Mouse (Mus musculus): ENCODE measurements around the gene Bend7.

Gene Bend7

DNA sequence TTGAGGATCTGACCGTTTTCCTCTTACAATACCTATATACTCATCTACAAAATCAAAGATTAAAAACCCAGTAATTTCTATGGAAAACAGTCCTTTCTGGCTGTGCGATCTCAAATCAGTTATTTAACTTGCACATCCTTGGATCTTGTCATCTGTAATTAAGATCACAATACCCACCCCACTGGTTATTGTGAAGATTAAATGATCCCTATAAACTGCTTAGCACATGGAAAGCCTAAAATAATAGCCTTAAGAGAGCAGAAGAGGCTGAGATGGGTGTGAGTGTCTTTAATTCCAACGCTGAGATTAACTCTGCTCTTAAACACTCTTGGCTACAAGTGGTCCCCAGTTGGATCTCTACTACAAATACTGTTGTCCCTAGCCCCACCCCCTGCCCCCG is 64.8 kb downstream of the Bend7 start:
- DNase-seq (ENCODE audit: low read depth in 2 of 2, low spot score in 2 of 2): no peak

DNA sequence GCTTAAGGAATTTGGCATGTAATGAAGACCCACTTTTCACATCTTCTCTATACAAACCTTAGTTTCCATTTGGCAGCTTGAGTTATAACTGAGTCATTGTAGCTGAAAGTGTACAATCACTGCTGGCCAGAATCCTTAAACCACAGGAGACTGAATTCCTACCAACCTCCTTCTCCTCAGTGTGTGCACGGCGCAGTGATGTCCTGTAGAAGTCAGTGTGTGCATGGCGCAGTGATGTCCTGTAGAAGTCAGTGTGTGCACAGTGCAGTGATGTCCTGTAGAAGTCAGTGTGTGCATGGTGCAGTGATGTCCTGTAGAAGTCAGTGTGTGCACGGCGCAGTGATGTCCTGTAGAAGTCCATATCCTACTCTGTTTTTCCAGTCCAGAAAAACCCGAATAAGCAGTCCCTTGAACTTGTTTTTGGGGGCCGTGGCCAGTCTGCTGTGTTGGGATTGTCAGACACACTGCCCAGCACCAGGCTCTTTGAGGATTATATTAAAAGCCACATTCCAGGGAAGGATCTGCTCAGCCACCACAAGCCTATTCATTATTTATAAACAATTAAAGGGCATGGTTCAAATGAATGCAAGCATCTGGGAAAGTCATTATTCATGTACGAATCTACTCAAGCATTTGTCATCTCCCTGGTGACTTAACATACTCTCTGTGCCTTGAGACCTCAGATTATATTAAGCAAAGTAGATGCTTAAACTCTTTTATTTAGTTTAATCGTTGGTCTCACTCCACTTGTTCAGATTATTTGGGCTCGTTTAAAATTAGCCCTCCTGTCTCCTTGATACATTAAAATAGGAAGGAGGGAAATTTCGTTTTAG is 65.4 kb downstream of the Bend7 start:
- no peak for DNase-seq (ENCODE audit: low read depth in 2 of 2, low spot score in 2 of 2)

DNA sequence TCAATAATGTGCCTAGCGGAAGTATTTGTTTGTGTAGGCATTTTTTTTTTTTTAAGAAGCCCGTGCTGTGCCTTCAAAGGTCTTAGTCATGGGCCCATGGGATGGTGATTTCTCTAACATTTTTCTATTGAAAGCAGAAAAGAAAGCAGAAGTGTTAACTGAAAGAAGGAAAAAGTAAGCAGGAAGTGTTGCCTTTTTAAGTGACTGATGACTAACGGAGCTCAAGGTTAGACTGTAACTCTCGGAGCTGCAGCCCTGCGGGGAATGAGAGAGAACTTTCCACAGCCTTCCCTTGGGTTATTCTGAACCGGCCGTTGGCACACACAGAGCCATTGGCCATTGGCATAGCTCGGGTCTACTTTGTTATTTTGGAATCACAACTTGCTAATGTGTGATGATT is 66.4 kb downstream of the Bend7 start:
- no peak for DNase-seq (ENCODE audit: low read depth in 2 of 2, low spot score in 2 of 2)

DNA sequence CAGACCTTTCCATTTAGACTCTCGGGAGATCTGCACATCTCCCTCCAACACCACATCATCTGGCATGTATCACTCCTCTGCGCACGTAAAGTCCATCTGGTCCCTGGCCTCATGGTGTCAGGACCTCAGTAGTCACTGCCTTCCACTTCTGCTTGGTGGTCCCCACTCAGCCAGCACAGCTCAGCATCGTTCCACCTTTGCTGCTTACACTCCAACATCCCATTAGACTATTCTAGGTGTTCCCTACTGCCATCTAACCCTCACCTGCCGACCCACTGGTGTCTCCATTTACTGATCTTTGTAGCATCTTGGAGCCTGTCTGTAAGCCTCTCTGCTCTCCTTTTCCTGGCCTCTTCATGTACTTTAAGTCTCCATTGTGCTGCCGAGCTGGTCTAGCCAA is 67.4 kb downstream of the Bend7 start:
- no peak for DNase-seq (ENCODE audit: low read depth in 2 of 2, low spot score in 2 of 2)

- DNase-seq (ENCODE audit: low read depth in 2 of 2, low spot score in 2 of 2): no peak
These were observed 69.6 kb downstream of the Bend7 start for GRCm38 (mm10) chr2:4787223-4787622.

DNA sequence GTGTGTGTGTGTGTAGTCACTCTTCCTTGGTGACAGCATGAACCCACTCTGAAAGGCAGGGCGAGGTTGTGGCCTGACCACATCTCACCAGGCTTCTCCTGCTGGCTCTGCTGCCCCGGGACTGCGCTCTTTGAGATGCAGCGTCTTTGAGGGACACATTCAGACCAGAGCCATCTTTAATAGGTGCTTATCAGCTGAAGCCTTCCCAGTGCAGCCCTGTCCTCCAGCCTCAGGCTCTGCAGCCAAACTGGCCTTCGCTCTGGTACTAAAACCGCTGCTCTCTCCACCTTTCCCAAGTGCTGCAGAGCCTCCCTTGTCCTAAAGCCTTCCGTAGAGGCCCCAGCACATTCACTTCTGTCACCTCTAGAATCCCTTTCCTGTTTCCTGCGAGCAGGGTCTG is 74.0 kb downstream of the Bend7 start:
- no peak for DNase-seq (ENCODE audit: low read depth in 2 of 2, low spot score in 2 of 2)

GRCm38 (mm10) chr2:4792554-4792953 is 74.9 kb downstream of the Bend7 start:
- DNase-seq (ENCODE audit: low read depth in 2 of 2, low spot score in 2 of 2): no peak

DNA sequence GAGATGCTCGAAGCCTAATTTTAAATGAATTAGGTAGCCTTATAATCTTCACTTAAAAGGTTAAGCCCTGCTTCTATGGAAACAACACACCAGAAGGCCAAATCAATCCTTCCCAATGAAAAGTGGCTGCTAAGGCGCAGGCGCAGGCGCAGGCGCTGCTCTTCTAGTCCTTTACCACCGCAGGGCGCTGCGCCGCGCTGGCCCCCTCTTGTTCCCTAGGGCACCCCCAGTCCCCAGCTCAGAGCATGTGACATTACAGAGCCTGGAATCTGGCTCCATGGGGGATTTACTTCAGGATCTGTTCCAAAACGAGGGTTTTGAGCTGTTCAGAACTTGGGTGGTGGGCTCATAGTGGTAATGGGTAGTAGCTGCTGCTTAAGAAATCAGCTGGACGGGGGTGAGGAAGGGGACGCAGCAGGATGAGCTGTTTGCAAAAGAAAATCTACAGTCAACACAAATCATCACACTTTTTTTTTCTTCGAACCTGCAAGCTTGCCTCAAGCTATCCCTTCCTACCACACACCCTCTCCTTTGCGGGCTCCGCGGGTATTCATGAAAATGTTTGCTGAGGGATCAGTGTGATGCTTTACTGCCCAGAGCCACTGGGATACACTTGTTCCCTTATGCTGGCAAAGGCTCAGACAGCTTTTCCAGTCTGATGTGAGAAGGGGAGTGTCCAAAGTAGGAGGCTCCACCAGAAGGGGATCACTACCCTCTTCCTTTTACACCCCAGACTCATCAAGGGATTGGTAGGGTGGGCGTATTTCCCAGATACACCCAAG is 85.0 kb downstream of the Bend7 start:
- no peak for DNase-seq (ENCODE audit: low read depth in 2 of 2, low spot score in 2 of 2)

- DNase-seq (ENCODE audit: low read depth in 2 of 2, low spot score in 2 of 2): no peak
These were observed 98.7 kb downstream of the Bend7 start for GRCm38 (mm10) chr2:4816308-4816707.

GRCm38 (mm10) chr2:4817678-4818077 is 100.0 kb downstream of the Bend7 start:
- no peak for DNase-seq (ENCODE audit: low read depth in 2 of 2, low spot score in 2 of 2)

DNA sequence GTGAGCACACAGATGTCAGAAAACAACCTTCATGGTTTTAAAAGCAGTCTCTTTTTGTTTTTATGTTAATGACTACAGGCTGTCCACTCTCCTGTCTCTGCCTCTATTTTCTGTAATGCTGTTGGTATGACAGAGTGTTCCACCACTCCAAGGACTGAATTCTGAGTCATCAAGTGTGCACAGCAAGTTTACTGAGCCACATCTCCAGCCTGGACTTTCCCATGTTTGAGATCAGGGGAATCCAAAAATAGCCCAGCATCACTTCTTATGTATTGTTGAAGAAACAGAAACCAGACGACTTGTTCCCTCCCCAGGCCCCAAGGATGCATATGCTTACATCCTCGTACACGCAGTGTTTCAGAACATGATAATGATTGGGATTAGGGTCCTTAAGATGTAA is 102.6 kb downstream of the Bend7 start:
- no peak for DNase-seq (ENCODE audit: low read depth in 2 of 2, low spot score in 2 of 2)

GRCm38 (mm10) chr2:4824067-4824466 is 106.4 kb downstream of the Bend7 start:
- no peak for DNase-seq (ENCODE audit: low read depth in 2 of 2, low spot score in 2 of 2)

DNA sequence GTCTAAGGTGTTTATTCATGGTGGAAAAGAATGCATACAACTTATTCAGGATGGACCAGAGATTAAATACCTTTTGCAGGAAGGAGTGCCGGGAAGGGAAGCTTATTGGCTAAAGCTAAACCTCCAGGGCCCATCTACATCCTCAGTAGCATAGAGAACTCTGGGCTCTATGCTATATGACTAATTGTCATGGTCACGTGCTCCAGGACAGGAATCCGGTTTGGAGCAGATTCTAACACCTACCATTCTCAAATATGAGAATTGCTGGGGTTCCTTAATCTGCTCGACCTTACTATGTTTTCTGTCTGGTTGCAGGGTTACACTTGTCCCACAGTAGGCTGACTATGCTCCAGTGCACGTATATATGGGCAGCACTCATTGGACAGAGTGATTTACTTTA is 110.4 kb downstream of the Bend7 start:
- DNase-seq (ENCODE audit: low read depth in 2 of 2, low spot score in 2 of 2): no peak

- DNase-seq (ENCODE audit: low read depth in 2 of 2, low spot score in 2 of 2): no peak
These were observed 110.9 kb downstream of the Bend7 start for GRCm38 (mm10) chr2:4828446-4828997.

GRCm38 (mm10) chr2:4829007-4829406 is 111.4 kb downstream of the Bend7 start:
- DNase-seq (ENCODE audit: low read depth in 2 of 2, low spot score in 2 of 2): no peak

DNA sequence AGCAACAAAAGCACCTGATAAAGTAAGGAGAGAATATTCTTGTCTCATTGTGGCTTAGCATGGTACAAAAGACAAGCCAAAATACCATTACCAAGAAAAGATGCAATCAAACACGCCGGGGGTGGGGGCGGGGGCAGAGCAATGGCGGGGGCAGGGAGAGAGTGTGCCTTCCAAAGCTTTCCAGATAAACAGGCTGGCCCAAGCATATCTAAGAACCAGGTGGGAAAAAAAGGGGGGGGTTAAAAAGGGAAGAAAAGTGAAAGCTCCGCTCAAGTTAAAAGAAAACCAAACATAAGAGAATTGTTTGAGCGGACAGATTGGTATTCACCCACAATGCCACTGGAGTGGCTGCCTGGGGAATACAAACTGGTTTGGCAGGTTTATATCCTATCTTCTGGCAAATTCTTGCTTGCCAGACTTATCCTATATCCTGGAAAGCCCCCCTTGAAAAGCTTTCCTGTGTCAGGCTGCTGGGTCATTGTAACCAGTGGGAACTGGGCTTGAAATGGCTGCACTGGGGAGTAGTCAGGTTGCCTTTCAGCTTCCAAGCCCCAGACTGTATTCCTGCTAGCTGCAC is 111.9 kb downstream of the Bend7 start:
- DNase-seq (ENCODE audit: low read depth in 2 of 2, low spot score in 2 of 2): no peak

DNA sequence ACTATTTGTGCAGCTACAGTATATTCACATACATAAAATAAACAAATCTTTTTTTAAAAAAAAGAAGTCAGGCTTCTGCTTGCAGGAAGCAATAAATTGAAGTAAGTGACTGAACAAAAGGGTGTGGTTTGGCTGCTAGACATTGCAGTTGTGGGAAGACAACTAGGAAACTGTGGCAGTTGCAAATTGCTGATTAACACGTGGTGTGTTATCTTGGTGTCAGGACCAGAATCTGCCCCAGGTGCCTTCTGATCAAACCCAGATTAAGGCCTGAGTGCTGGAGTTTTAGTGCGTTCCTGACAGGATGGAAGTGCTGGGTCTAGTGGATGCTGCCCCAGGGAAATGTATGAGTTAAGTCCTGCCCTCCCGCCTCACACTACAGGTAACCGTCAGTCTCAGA is 113.9 kb downstream of the Bend7 start:
- no peak for DNase-seq (ENCODE audit: low read depth in 2 of 2, low spot score in 2 of 2)

DNA sequence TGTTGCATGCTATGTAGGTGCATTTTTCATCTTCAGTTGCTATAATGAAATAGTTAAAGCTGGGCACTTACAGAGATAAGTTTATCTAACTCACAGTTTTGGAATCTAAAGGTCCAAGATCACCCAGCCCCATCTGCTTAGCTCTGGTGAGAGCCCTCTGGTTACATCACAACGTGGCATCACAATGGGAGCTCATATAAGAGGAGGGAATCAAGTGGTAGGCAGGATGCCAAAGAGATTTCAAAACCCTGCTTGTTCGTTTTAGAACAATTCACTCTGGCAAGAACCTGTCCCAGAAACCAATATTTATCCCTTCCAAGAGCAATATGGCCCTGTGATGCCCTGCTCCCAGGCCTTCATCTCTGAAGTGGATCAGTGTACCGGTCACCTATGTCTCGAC is 114.5 kb downstream of the Bend7 start:
- DNase-seq (ENCODE audit: low read depth in 2 of 2, low spot score in 2 of 2): no peak

GRCm38 (mm10) chr2:4849449-4849848 is 131.8 kb downstream of the Bend7 start:
- no peak for DNase-seq (ENCODE audit: low read depth in 2 of 2, low spot score in 2 of 2)

All from CD8-positive naive resting alpha-beta T cell, adult 2 months (primary cell).